Mouse (Mus musculus): ENCODE results near the gene Tcf7l1.

GRCm38 (mm10) chr6:72752824-72753223 lies 36.2 kb downstream of the Tcf7l1 start:
- no peak for TF ChIP-seq CTCF (IDR thresholded peaks at IDR 0.05; ENCODE audit: low read depth)
- TF ChIP-seq EP300 (IDR thresholded peaks at IDR 0.05; ENCODE audit: low read depth), result no peak
